Mouse (Mus musculus) cerebellum, adult 2 months (tissue): ENCODE measurements around the gene Slc22a17.

ENCODE experiments used
- CTCF ChIP-seq: fragments of 200-500 bp; IDR thresholded peaks from 2 replicates; pipeline ENCODE4 v1.5.1; 2011; ENCODE audit warnings: low read depth, mild to moderate bottlenecking, control low read depth, low read length, moderate library complexity, borderline replicate concordance; ENCODE audit not compliant: insufficient read depth
- POLR2A ChIP-seq: fragments of 200-500 bp; IDR thresholded peaks from 2 replicates; pipeline ENCODE4 v1.6.1; 2011; ENCODE audit warnings: low read length, control low read depth, borderline replicate concordance; ENCODE audit not compliant: insufficient read depth

DNA sequence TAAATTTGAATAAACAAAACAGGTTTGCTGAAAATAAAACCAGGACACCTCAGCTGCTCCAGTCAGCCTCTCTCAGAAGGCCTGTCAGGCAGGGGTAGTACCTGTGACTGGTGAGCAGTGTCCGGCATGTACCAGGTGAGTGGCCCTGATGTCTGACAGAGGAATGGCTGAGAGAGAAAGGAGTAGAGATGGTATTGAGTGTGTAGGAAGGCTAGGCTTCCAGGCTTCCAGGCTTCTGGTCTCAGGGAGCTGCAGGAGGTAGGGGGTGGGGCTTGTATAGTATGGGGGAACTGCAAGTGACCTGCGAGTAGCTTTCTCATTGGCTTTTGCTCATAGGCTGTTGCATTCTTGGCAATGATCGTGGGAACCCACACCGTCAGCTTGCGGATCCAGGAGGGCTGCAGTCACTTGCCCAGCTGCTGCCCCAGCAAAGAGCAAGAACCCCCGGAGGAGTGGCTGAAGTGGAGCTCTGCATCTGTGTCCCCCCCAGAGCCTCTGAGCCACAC, 19.8 kb upstream of the Slc22a17 start, which contains the start of gene Il25:
- TF ChIP-seq CTCF = no peak
- no peak for TF ChIP-seq POLR2A
